Mouse (Mus musculus) granulocyte monocyte progenitor cell, adult 5-6 weeks (primary cell): ENCODE data around the gene Furin. TPM values are rescaled to one million over a fixed set of nuclear protein-coding genes. Genes with fewer than 3 reads are reported as not detected.

ENCODE experiments used
- ATAC-seq: replicated peaks from 2 replicates; pipeline ENCODE4 v1.8.0; 2016; ENCODE audit warnings: mild to moderate bottlenecking, moderate TSS enrichment, inconsistent platforms; ENCODE audit not compliant: poor library complexity, severe bottlenecking
- total RNA-seq, 2 experiments: library from RNA; stranded (forward) in 1 of 2; stranded (reverse) in 1 of 2; fragments of 200-712, 200-1000 nt in 1 of 2; fragments of >200 nt in 1 of 2; fragmentation: Nextera tagmentation in 1 of 2; gene quantifications; 2 replicates each; pipeline ENCODE4 v1.2.3; 2014 to 2017

Furin gene
- total RNA-seq, 2 experiments from 2014 or later: 10.1 to 25.6 TPM

GRCm38 (mm10) chr7:80347670-80348586 lies 57.3 kb downstream of the Furin start:
- ATAC-seq: no peak

- no peak; the same call in 1 of the 2 replicates for ATAC-seq
Observed at GRCm38 (mm10) chr7:80346830-80347229, 58.4 kb downstream of the Furin start.

GRCm38 (mm10) chr7:80346173-80346572 lies 59.1 kb downstream of the Furin start:
- no peak for ATAC-seq

GRCm38 (mm10) chr7:80343270-80344018 lies 61.8 kb downstream of the Furin start:
- ATAC-seq: no peak

DNA sequence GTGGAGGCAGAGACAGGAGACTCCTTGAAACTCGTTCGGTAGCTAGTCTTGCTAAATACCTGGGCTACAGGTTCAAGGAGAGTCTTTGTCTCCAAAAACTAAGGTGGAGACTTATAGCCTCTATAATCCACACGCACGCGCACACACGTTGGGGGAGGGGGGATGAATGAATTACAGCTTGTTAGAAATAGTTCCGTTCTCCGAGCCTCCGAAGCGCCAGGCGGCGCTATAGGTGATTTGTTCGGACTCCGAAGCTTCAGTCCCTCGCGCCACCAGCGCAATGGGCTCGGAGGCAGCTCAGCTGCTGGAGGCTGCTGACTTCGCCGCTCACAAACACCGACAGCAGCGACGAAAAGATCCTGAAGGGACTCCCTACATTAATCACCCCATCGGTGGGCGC lies 62.4 kb downstream of the Furin start, which contains the start of gene Hddc3:
Gene Hddc3 (plus strand): TSS at position 247 of the 400 bp plus-strand sequence.
- ATAC-seq: peak; percentile 56

DNA sequence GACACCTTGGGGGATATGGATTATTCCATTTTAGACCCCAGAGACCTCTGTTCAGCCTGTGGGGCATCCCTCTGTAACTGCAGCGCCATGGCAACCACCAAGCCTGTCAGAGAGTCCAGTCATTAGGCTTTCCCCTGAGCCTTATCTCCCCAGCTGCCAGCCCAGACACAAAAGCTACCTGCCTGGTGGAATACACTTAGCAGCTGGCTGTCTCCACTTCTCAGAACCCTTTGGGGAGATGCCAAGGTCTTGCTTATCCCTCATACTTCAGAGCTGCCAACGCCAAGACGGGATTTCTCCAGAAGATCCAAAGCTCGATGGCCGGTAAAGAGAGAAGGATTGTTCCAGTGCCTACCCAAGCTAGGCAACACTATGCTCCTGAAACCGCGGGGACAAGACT lies 63.4 kb downstream of the Furin start:
- no peak for ATAC-seq

DNA sequence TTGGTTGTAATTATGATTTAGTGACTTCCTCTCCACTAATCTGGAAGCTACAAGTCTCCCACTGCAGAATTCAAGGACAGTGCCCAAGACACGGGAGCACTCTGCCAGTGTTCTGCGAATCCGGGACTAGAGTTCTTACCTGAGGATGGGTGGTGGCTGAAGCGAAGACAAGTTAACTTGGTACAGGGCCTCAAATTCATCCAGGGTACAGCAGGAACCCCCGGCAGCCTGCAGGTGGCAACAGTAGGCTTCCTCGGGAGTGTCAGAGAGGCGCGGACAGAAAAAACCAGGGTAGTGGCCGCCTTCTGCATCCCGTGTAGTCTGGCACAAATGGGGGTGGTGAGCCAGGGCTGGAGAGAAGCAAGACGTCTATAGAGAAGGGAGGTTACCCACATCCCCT lies 64.4 kb downstream of the Furin start, which contains the start of gene Unc45a:
Gene Unc45a (minus strand): TSS at position 213 of the 400 bp plus-strand sequence.
- peak; percentile 61 for ATAC-seq

DNA sequence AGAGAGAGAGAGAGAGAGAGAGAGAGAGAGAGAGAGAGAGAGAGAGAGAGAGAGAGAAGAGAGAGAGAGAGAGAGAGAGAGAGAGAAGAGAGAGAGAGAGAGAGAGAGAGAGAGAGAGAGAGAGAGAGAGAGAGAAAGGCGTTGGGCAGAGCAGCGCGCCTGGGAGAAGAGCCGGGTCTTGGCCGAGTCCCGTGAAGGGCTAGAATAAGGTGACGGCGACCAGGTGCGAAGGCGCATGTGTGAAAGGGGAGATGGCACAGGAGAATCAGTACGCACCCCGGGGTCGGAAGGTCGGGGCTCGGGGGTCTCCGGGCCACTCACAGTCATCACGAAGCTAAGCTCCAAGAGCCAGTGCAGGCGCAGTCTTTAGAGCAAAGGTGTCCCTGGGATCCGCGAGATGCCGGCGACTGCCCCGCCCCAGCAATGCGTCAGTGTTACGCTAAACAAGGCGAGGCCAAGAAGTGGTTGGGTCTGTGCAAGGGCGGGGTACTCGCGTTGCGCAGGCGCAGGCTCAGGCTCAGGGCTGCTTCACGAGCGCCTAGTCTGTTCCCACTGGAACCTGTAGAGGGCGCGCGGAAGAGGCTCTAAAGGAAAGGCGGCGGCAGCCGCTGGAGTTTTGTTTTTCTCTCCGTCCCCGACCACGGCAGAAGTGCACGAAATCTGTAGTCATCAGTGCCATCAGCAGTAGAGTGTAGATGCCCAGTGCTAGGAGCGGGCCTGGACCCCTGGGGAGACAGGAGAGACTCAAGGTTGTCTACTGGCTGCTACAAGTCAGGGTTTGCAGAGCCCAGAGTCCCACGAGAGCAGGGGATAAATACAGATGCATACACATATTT lies 65.2 kb downstream of the Furin start:
- ATAC-seq: peak; percentile 83

GRCm38 (mm10) chr7:80339371-80339770 lies 65.9 kb downstream of the Furin start:
- ATAC-seq: no peak

Other genes starting within 250 kb of the Furin start
- gene Sema4b, start 218.6 kb downstream of the Furin start, total RNA-seq (2014; fragmentation: Nextera tagmentation): 6.2 and 6.6 TPM in 2 replicates
- gene Sema4b, start 218.6 kb downstream of the Furin start, total RNA-seq (2017): 3.6 and 4.4 TPM in 2 replicates
- 45.3 and 77.8 TPM in 2 replicates for gene Cib1, start 172.6 kb downstream of the Furin start, total RNA-seq (2014; fragmentation: Nextera tagmentation)
- 25.0 and 67.5 TPM in 2 replicates for gene Cib1, start 172.6 kb downstream of the Furin start, total RNA-seq (2017)
- 4.5 and 10.0 TPM in 2 replicates for gene Gdpgp1, start 172.6 kb downstream of the Furin start, total RNA-seq (2014; fragmentation: Nextera tagmentation)
- 1.9 and 3.0 TPM in 2 replicates for gene Gdpgp1, start 172.6 kb downstream of the Furin start, total RNA-seq (2017)
- 0.36 TPM in 1 of 2 replicates, not detected in the other for gene Ttll13, start 159.1 kb downstream of the Furin start, total RNA-seq (2014; fragmentation: Nextera tagmentation)
- gene Ttll13, start 159.1 kb downstream of the Furin start, total RNA-seq (2017): not detected in 2 replicates
- 23.7 and 33.5 TPM in 2 replicates for gene Ngrn, start 144.2 kb downstream of the Furin start, total RNA-seq (2014; fragmentation: Nextera tagmentation)
- 21.2 and 33.9 TPM in 2 replicates for gene Ngrn, start 144.2 kb downstream of the Furin start, total RNA-seq (2017)
- gene Vps33b, start 135.8 kb downstream of the Furin start, total RNA-seq (2014; fragmentation: Nextera tagmentation): 45.6 and 48.1 TPM in 2 replicates
- 24.2 and 31.8 TPM in 2 replicates for gene Vps33b, start 135.8 kb downstream of the Furin start, total RNA-seq (2017)
- 40.7 and 42.7 TPM in 2 replicates for gene Prc1, start 111.0 kb downstream of the Furin start, total RNA-seq (2014; fragmentation: Nextera tagmentation)
- 141 and 156 TPM in 2 replicates for gene Prc1, start 111.0 kb downstream of the Furin start, total RNA-seq (2017)
- 20.6 and 23.6 TPM in 2 replicates for gene Rccd1, start 81.0 kb downstream of the Furin start, total RNA-seq (2014; fragmentation: Nextera tagmentation)
- gene Rccd1, start 81.0 kb downstream of the Furin start, total RNA-seq (2017): 16.4 and 23.0 TPM in 2 replicates
- 8.1 and 13.9 TPM in 2 replicates for gene Unc45a, start 64.4 kb downstream of the Furin start, total RNA-seq (2014; fragmentation: Nextera tagmentation)
- gene Unc45a, start 64.4 kb downstream of the Furin start, total RNA-seq (2017): 20.2 and 22.4 TPM in 2 replicates
- gene Hddc3, start 62.3 kb downstream of the Furin start, total RNA-seq (2014; fragmentation: Nextera tagmentation): 10.3 and 14.5 TPM in 2 replicates
- gene Hddc3, start 62.3 kb downstream of the Furin start, total RNA-seq (2017): 15.9 and 22.4 TPM in 2 replicates
- 60.4 and 74.6 TPM in 2 replicates for gene Man2a2, start 34.1 kb downstream of the Furin start, total RNA-seq (2014; fragmentation: Nextera tagmentation)
- 32.7 and 36.7 TPM in 2 replicates for gene Man2a2, start 34.1 kb downstream of the Furin start, total RNA-seq (2017)
- gene Fes, start 17.5 kb downstream of the Furin start, total RNA-seq (2014; fragmentation: Nextera tagmentation): 141 and 238 TPM in 2 replicates
- gene Fes, start 17.5 kb downstream of the Furin start, total RNA-seq (2017): 155 and 176 TPM in 2 replicates
- 49.2 and 57.4 TPM in 2 replicates for gene Blm, start 129.7 kb upstream of the Furin start, total RNA-seq (2014; fragmentation: Nextera tagmentation)
- gene Blm, start 129.7 kb upstream of the Furin start, total RNA-seq (2017): 37.3 and 39.0 TPM in 2 replicates